Mouse (Mus musculus) kidney, postnatal 14 days (tissue): Measurements from ENCODE around the gene Gng4.

Experiments
- DNase-seq: peaks from one replicate; pipeline ENCODE4 v3.0.0; 2022; ENCODE audit warnings: mixed read lengths

Gng4 gene

GRCm38 (mm10) chr13:13820234-13821123, 36.6 kb downstream of the Gng4 start:
- DNase-seq: no peak

GRCm38 (mm10) chr13:13824946-13825345, 41.1 kb downstream of the Gng4 start:
- DNase-seq: no peak

GRCm38 (mm10) chr13:13826533-13826932, 42.7 kb downstream of the Gng4 start:
- no peak for DNase-seq

GRCm38 (mm10) chr13:13828125-13828524, 44.3 kb downstream of the Gng4 start:
- DNase-seq: no peak

- no peak for DNase-seq
Observed at GRCm38 (mm10) chr13:13830469-13831074, 46.7 kb downstream of the Gng4 start.

GRCm38 (mm10) chr13:13835180-13835579, 51.3 kb downstream of the Gng4 start:
- DNase-seq: no peak

GRCm38 (mm10) chr13:13845021-13845420, 61.2 kb downstream of the Gng4 start:
- no peak for DNase-seq

- no peak for DNase-seq
Observed at GRCm38 (mm10) chr13:13847075-13847599, 63.3 kb downstream of the Gng4 start.

- DNase-seq: no peak
Observed at GRCm38 (mm10) chr13:13857190-13857589, 73.3 kb downstream of the Gng4 start.

- peak; percentile 23 for DNase-seq
Observed at GRCm38 (mm10) chr13:13862346-13862745, 78.5 kb downstream of the Gng4 start.

GRCm38 (mm10) chr13:13862941-13863340, 79.1 kb downstream of the Gng4 start:
- DNase-seq: peak; percentile 41

GRCm38 (mm10) chr13:13866339-13866738, 82.5 kb downstream of the Gng4 start:
- DNase-seq: no peak

- no peak for DNase-seq
Observed at GRCm38 (mm10) chr13:13867078-13867759, 83.4 kb downstream of the Gng4 start.

GRCm38 (mm10) chr13:13867922-13868321, 84.1 kb downstream of the Gng4 start:
- peak; percentile 9 for DNase-seq
